Mouse (Mus musculus): Measurements from ENCODE around the gene Smad6. TPM values are rescaled to one million over a fixed set of nuclear protein-coding genes. Genes with fewer than 3 reads are reported as not detected.

Gene Smad6
- polyA plus RNA-seq, 2 experiments: 12.0 to 23.5 TPM

GRCm38 (mm10) chr9:63919708-63920107 is 102.2 kb downstream of the Smad6 start:
- 69% methylated on average over 3 of the region's 3 CpGs for WGBS
- TF ChIP-seq POLR2A (IDR thresholded peaks at IDR 0.05; ENCODE audit: borderline replicate concordance, extremely low read depth, insufficient read depth, insufficient read length): no peak
- Histone ChIP-seq H3K9ac (ENCODE audit: low read depth, low read length, severe bottlenecking) (no peak overlapping the region), H3K27ac (replicated peaks; ENCODE audit: low read depth, low read length) (no peak overlapping the region), H3K9me3 (ENCODE audit: control insufficient read depth, low read length) (no peaks in the 10 kb centered on the region), H3K4me3 (replicated peaks; ENCODE audit: low read length) (no peak overlapping the region), H3K27me3 (ENCODE audit: control insufficient read depth, insufficient read depth, low read length) (no peaks in the 10 kb centered on the region), H3K4me2 (replicated peaks; ENCODE audit: low read depth, low read length, severe bottlenecking) (no peak overlapping the region), H3K36me3 (ENCODE audit: control insufficient read depth, insufficient read depth, low read length) (no peaks in the 10 kb centered on the region), H3K4me1 (ENCODE audit: control insufficient read depth, insufficient read depth, low read length) (no peaks in the 10 kb centered on the region)
- no peak for ATAC-seq (ENCODE audit: low FRiP score, low read depth)
- DNase-seq (ENCODE audit: low spot score): no peak

GRCm38 (mm10) chr9:63919001-63919555 is 102.8 kb downstream of the Smad6 start:
- Histone ChIP-seq H3K9ac (ENCODE audit: low read depth, low read length, severe bottlenecking) (0 out of 2 replicates have a peak overlapping the region, but pooled peaks have one; percentile 2), H3K4me1 (ENCODE audit: control insufficient read depth, insufficient read depth, low read length) (no peaks in the 10 kb centered on the region), H3K27me3 (ENCODE audit: control insufficient read depth, insufficient read depth, low read length) (no peaks in the 10 kb centered on the region), H3K27ac (replicated peaks; ENCODE audit: low read depth, low read length) (no peak overlapping the region), H3K36me3 (ENCODE audit: control insufficient read depth, insufficient read depth, low read length) (no peaks in the 10 kb centered on the region), H3K4me3 (replicated peaks; ENCODE audit: low read length) (no peak overlapping the region), H3K4me2 (replicated peaks; ENCODE audit: low read depth, low read length, severe bottlenecking) (no peak overlapping the region), H3K9me3 (ENCODE audit: control insufficient read depth, low read length) (no peaks in the 10 kb centered on the region)
- no peak for TF ChIP-seq POLR2A (IDR thresholded peaks at IDR 0.05; ENCODE audit: borderline replicate concordance, extremely low read depth, insufficient read depth, insufficient read length)
- ATAC-seq (ENCODE audit: low FRiP score, low read depth): no peak
- DNase-seq (ENCODE audit: low spot score): no peak
- 76% methylated on average over 18 of the region's 18 CpGs for WGBS

- H3K4me2 ChIP-seq (replicated peaks; ENCODE audit: low read depth, low read length, severe bottlenecking): no peak overlapping the region
- no peaks in the 10 kb centered on the region for H3K36me3 ChIP-seq (ENCODE audit: control insufficient read depth, insufficient read depth, low read length)
- TF ChIP-seq POLR2A (IDR thresholded peaks at IDR 0.05; ENCODE audit: borderline replicate concordance, extremely low read depth, insufficient read depth, insufficient read length): no peak
- no peak overlapping the region for H3K4me3 ChIP-seq (replicated peaks; ENCODE audit: low read length)
- no peaks in the 10 kb centered on the region for H3K27me3 ChIP-seq (ENCODE audit: control insufficient read depth, insufficient read depth, low read length)
- H3K9me3 ChIP-seq (ENCODE audit: control insufficient read depth, low read length): no peaks in the 10 kb centered on the region
- H3K27ac ChIP-seq (replicated peaks; ENCODE audit: low read depth, low read length): no peak overlapping the region
- WGBS: 60% methylated on average over 4 of the region's 4 CpGs
- DNase-seq (ENCODE audit: low spot score) (peak; percentile 88), ATAC-seq (ENCODE audit: low FRiP score, low read depth) (peak; percentile 71)
- H3K4me1 ChIP-seq (ENCODE audit: control insufficient read depth, insufficient read depth, low read length): no peaks in the 10 kb centered on the region
- no peak overlapping the region for H3K9ac ChIP-seq (ENCODE audit: low read depth, low read length, severe bottlenecking)
These were observed 103.6 kb downstream of the Smad6 start for GRCm38 (mm10) chr9:63918245-63918644.

- H3K36me3 ChIP-seq (ENCODE audit: control insufficient read depth, insufficient read depth, low read length): no peaks in the 10 kb centered on the region
- WGBS: 70% methylated on average over 6 of the region's 6 CpGs
These were observed 105.4 kb downstream of the Smad6 start for GRCm38 (mm10) chr9:63916441-63916840.

GRCm38 (mm10) chr9:63915976-63916375 is 105.9 kb downstream of the Smad6 start:
- Histone ChIP-seq H3K4me2 (replicated peaks; ENCODE audit: low read depth, low read length, severe bottlenecking) (no peak overlapping the region), H3K4me1 (ENCODE audit: control insufficient read depth, insufficient read depth, low read length) (0 out of 2 replicates have a peak, but pooled peaks cover 2% of the 10 kb centered on the region), H3K9me3 (ENCODE audit: control insufficient read depth, low read length) (no peaks in the 10 kb centered on the region), H3K4me3 (replicated peaks; ENCODE audit: low read length) (no peak overlapping the region), H3K27ac (replicated peaks; ENCODE audit: low read depth, low read length) (no peak overlapping the region), H3K27me3 (ENCODE audit: control insufficient read depth, insufficient read depth, low read length) (no peaks in the 10 kb centered on the region), H3K36me3 (ENCODE audit: control insufficient read depth, insufficient read depth, low read length) (no peaks in the 10 kb centered on the region), H3K9ac (ENCODE audit: low read depth, low read length, severe bottlenecking) (no peak overlapping the region)
- TF ChIP-seq POLR2A (IDR thresholded peaks at IDR 0.05; ENCODE audit: borderline replicate concordance, extremely low read depth, insufficient read depth, insufficient read length): no peak
- DNase-seq (ENCODE audit: low spot score) (no peak), ATAC-seq (ENCODE audit: low FRiP score, low read depth) (no peak)
- WGBS: 63% methylated on average over 5 of the region's 5 CpGs

More at GRCm38 (mm10) chr9:63916441-63916840, 105.4 kb downstream of the Smad6 start:
- Histone ChIP-seq H3K27me3 (ENCODE audit: control insufficient read depth, insufficient read depth, low read length) (no peaks in the 10 kb centered on the region), H3K4me3 (replicated peaks; ENCODE audit: low read length) (no peak overlapping the region), H3K4me2 (replicated peaks; ENCODE audit: low read depth, low read length, severe bottlenecking) (no peak overlapping the region), H3K27ac (replicated peaks; ENCODE audit: low read depth, low read length) (no peak overlapping the region), H3K9me3 (ENCODE audit: control insufficient read depth, low read length) (no peaks in the 10 kb centered on the region), H3K9ac (ENCODE audit: low read depth, low read length, severe bottlenecking) (no peak overlapping the region), H3K4me1 (ENCODE audit: control insufficient read depth, insufficient read depth, low read length) (0 out of 2 replicates have a peak, but pooled peaks cover 2% of the 10 kb centered on the region)
- TF ChIP-seq POLR2A (IDR thresholded peaks at IDR 0.05; ENCODE audit: borderline replicate concordance, extremely low read depth, insufficient read depth, insufficient read length): no peak
- DNase-seq (ENCODE audit: low spot score): no peak
- no peak for ATAC-seq (ENCODE audit: low FRiP score, low read depth)
